Mouse (Mus musculus): ENCODE results near the gene Slc26a9.

DNA sequence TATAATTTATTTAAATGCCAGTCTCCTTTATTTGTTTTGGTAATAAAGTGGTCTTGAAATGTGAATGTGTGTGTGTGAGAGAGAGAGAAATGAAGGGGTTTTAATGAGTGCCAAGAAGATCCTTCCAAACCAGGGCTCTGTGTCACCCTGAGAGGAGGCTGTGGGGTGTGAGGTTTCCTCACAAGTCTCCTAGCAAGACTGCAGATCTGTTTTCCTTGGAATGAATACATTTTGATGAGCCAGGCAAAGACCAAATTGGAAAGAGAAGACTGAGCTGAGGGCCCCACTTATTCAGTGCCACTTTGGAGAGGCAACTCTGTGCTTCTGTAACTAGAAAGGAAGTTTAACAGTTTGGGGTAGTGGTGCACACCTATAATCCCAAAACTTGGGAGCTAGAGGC lies 27.6 kb downstream of the Slc26a9 start:
- TF ChIP-seq CTCF (IDR thresholded peaks at IDR 0.05; ENCODE audit: extremely low read depth, insufficient read depth, low read length) (no peak), POLR2A (IDR thresholded peaks at IDR 0.05; ENCODE audit: extremely low read depth, insufficient read depth, low read length) (no peak)

Data from cortical plate, adult 2 months (tissue).